Mouse (Mus musculus) ES-E14 (cell line): Measurements from ENCODE around the gene Ebf1.

Experiments
- HCFC1 ChIP-seq: IDR thresholded peaks from 2 replicates; pipeline ENCODE4 v1.6.1; 2012; ENCODE audit warnings: low read length, inconsistent platforms, borderline replicate concordance; ENCODE audit not compliant: insufficient read depth
- MAFK ChIP-seq: IDR thresholded peaks from 2 replicates; pipeline ENCODE4 v1.6.1; 2014; ENCODE audit warnings: mild to moderate bottlenecking, low read depth, low read length, inconsistent platforms; ENCODE audit not compliant: insufficient read depth
- ZC3H11A ChIP-seq: IDR thresholded peaks from 2 replicates; pipeline ENCODE4 v1.6.1; 2012; ENCODE audit warnings: low read depth, mild to moderate bottlenecking, inconsistent platforms, low read length, borderline replicate concordance
- ZNF384 ChIP-seq: IDR thresholded peaks from 2 replicates; pipeline ENCODE4 v1.6.1; 2012; ENCODE audit warnings: low read depth, low read length, inconsistent platforms

DNA sequence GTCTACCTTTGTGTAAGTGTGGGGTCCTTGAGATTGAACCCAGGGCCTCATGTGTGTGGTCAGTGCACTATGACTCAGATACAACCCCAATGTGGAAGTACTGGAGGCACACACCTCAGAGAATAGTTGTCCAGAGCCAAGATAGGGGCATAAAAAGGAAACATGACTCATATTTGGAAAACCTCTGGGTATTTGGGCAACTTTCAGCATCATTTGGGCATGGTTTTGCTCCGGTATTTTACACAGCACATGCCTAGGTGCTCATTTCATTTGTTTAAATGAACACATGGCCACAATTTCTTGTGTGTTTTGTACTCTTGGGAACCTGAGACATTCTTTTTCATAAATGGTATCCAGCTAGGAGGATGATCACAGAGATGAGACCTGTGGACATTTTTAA lies 161.9 kb downstream of the Ebf1 start:
- no peak for TF ChIP-seq HCFC1
- no peak for TF ChIP-seq MAFK
- TF ChIP-seq ZC3H11A: no peak
- TF ChIP-seq ZNF384: no peak
